Mouse (Mus musculus) mouse trophoblast stem cell (cell line): ENCODE measurements around the gene Pxn.
"Not testable (repeated sequence)": the region's sequence is repeated elsewhere in the genome, so short reads cannot be mapped to it uniquely, and the experiment has no call there.

Source experiments
- in situ Hi-C, 2 experiments: fragments of 300-500 bp; cut with MseI, MboI; formaldehyde crosslinking; loops; 2 replicates in 1 of 2; 3 replicates in 1 of 2; pipeline ENCODE4 v1.15.1; 2025

The Pxn gene

DNA sequence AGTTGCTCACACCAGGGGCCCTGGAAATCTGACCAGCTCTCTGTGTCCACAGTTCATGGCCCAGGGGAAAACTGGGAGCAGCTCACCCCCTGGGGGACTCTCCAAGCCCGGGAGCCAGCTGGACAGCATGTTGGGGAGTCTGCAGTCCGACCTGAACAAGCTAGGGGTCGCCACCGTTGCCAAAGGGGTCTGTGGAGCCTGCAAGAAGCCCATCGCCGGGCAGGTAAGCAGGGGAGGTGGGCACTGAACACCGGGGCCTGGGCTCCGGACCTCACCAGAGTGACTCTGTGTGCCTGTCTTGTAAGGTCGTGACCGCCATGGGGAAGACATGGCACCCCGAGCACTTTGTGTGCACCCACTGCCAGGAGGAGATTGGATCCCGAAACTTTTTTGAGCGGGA, 45.3 kb downstream of the Pxn start:
- in situ Hi-C loops, result no loop called here

DNA sequence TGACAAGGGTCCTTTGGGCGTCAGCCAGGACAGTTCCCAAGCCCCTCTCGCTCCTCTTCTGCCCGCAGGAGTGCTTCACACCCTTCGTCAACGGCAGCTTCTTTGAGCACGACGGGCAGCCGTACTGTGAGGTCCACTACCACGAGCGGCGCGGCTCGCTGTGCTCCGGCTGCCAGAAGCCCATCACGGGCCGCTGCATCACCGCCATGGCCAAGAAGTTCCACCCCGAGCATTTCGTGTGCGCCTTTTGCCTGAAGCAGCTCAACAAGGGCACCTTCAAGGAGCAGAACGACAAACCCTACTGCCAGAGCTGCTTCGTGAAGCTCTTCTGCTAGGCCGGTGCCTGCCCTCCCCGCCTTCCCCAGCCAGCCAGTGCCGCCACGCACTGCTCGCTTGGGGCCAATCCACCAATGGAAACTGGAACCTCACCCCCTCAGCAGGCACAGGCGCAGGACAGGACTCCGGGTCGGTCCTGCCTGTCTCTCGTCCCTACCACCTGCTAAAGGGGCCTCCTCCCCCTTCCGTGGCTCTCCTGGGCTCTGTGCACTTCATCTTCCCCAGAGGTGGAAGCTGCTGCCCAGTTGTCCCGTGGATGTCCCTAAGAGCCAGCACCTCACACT, 47.4 kb downstream of the Pxn start:
- in situ Hi-C loops, result no loop called here

DNA sequence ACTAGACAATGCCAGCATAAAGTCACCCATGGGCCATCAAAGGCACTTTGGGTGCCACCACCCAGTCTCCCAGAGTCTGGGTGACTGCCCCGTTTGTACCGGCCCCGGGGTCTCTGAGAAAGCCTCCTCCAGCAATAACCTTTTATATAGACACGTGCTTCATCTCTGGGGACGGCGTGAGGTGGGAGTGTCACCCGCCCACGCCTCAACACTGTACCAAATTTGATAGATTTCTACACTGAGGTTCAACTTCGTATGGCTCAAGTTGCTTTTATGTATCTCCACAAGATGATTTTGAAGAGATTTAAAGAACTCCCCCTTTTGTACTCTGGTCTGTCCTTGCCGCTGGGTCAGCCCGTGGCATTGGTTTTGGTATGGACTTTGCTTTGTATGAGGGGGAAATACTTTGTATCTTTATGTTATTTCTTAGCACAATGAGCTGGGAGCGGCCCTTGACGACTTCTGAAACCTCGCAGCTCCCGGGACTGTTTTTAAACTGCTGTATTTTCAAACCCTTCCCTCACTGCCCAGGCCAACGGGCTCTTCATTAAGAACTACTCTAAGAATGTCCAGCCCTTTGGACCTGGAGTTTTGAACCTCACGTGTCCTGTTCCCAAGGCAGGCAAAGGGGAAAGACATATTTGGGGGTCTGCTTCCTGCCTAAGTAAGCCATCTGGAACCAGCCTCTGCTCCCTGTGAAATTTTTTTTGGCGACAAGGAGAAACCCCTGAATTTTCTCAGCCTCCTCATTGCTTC, 48.2 kb downstream of the Pxn start:
- in situ Hi-C loops, result no loop called here

DNA sequence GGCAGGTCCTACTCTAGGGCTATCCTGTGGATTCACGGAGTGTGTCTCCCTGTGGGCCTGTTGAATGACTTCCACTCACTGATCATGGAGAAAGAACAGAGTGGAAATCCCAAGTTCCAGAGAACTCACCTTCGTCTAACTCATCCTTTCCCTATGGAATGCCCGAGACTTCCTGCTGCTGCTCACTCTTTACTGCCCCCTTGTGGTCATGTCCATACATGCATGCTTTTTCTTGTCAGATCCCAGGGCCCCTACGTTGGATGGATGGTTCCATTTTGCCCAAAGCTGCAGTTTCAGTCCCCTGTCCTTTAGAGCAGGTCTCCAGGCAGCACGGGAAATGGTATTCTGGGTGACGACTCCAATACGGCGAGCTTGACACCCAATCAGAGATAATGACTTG, 49.7 kb downstream of the Pxn start:
- in situ Hi-C loops, result no loop called here

DNA sequence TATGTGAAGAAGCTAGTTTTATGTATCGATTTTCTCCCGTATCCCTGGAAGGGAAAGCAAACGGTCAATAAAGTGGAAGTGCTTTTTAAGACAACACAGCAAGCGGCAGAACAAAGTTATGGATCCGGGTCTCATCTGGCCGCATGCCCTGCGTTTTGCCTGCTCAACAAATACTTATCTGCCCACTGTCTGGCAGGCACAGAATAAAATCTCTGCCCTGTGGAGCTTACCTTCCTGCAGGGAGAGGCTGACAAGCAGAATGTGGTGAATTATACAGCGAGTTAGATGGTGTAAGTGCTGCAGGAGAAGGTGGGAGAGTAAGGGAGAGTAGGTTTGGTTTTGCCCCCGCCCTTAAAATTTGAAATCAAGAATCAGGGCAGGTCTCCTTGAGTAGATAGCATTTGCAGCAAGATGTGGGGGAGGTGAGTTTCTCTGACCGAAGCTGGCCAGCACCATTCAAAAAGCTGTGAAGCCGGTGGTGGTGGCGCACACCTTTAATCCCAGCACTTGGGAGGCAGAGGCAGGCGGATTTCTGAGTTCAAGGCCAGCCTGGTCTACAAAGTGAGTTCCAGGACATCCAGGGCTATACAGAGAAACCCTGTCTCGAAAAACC, 51.8 kb downstream of the Pxn start:
- in situ Hi-C loops, result no loop called here

DNA sequence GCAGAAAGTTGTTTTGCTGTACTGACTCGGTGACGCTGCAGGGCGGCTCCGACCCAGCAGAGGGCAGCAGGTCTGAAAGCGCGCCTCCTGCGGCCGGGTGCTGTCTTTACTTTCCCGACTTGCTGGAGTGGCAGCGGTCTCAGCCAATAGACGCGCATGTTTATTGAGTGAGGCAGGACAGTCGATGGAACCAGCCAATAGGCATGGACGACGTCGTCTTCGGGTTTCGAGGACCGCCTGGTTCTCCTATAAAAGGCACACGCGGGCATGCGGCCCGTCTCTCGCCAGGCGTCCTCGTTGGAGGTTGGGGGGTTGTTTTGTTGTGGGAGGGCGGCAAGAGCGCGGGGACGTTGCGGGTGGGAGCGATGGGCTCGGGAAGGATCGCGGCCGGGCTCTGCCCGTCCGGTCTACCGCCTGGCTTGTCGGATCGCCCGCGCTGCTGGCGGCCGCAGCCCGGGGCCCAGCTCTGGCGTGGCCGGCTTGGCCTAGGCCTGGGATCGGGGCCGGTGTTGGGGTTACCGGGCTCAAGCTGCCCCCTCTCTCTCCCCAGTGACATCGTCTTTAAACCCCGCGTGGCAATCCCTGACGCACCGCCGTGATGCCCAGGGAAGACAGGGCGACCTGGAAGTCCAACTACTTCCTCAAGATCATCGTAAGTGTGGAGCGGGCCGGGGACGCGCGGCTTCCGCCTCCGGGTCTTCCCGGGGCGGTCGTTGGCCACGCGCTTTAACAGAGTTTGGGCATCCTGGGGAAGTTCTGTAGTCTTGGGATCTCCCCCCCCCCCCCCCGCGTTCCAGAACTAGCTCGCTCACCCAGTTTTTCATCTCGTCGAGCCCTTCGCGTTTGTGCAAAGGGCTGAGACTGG, 53.0 kb downstream of the Pxn start, which contains the start of gene Rplp0:
Gene Rplp0, plus strand, starts transcription at position 231 of the 865 bp plus-strand sequence.
- in situ Hi-C loops, result no loop called here

DNA sequence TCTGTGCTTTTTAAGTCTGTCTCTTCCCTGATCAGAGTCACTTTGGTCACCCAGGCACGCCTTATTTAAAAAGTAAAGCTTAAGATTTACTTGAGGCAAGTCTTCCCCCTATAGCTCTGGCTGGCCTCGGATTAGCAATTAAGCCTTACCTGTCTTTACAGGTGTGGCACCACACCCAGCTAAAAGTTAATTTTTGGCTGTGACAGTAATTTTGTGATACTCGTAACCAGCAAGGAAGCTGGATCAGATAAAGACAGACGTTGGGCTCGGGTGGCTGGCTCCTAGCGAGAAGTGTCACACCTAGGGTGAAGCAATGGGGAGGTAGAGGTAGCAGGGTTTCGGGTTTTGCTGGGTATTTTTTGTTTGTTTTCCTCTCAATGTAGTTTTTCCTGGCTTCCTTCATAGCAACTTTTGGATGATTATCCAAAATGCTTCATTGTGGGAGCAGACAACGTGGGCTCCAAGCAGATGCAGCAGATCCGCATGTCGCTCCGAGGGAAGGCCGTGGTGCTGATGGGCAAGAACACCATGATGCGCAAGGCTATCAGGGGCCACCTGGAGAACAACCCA, 53.9 kb downstream of the Pxn start:
- in situ Hi-C loops, result no loop called here

DNA sequence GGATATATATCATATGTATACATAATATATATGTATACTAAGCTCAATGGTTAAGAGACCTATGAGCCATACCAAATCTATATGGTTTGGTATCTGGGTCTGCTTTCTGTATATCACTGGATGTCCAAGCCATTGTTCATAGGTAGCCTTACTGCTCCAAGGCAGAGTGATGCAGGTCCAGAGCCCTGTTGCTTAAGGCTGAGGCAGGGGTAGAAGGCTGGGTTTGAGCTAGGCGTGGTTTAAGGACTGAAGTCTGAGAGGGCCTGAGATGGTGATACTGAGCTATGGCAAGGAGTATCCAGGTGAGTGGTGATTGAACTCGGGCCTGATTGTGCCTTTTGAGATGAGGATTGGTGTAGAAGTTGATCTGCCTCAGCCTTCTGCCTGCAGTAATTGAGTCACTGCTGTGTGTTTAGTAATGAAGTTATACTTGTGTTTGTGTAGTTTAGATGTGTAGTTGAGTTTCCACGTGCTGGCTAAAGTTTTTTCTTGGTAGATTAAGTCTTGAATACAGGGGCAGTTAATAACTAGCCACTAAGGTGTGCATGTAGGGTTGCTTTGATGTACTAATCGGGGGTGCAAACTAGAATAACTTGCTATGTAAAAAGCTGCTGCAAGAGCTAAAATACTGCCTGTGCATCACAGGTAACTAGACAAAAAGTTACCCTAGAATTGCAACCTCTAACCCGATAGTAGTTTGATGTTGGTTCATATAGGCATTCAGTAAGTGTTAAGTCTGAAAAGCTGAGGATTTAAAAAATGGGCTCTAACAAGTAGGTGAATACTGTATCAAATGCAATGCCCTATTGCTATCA, 57.5 kb downstream of the Pxn start:
- in situ Hi-C loops, result no loop called here

DNA sequence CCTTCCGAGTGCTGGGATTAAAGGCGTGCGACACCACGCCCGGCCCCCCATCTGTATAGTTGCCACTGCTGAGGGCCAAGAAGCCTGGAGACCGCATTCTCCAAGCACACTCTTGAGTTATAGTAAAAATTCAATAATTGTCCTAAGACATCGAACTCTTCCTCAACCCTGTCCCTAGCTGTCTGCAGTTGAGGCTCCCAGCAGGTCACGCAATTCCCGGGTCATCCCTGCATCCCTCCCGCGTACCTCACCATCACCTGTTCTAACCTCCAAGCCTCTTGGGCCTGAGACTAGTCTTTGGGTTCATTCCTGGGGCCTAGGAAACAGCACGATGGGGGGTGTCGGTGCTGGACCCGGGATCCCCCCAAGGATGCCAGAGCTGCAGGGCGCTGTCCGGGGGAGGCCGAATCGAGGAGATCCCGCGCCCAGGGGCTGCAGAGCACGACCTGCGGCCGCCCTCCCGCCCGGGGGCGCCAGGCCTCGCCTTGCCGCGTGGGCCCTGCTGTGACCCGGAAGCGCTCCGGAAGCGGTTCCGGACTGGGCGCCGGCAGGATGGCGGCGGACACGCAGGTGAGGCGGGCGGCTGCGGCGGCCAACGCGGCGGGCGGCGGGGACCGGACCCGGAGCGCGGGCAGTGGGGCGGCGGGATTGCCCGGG, 58.4 kb downstream of the Pxn start, which contains the start of gene Gcn1l1:
Gene Gcn1l1, plus strand, starts transcription at position 518 of the 657 bp plus-strand sequence.
- in situ Hi-C loops, result no loop called here

DNA sequence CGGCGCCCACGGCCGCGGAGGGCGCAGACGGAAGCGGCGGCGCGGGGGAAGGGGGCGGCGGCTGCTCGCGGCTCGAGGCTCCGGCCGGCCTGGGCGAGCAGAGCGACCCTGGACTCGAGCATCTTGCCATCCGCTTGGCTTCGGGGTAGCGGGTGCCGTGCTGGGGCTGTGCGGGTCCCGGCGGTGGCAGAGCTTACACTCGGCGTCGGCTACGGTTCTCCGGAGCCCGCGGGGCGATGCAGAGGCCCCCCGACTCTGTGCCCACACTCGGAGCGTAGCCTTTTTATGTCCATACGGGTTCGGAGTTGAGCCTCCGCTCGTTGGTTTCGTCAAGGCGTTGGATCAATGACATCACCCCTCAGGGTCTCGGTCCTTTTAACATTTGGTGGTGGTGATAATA, 58.9 kb downstream of the Pxn start:
- in situ Hi-C loops, result no loop called here

DNA sequence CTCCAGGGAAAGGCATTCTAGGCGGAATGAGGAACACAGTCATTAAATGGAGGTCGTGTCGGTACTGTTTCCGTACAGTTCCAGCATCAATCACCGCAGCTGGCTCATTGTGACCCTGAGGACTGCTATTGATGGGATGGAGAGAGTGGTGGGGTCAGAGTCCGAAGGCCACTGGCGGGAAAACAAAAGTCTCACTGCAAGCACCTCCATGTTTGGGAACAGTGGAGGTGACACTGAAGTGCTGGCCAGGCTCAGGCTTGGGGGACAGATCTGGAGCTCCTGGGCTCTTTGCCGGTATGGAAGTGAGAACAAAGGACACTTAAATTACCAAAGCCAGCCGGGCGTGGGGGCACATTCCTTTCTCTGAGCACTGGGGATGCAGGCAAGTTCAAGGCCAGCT, 62.2 kb downstream of the Pxn start:
- in situ Hi-C loops, result no loop called here

DNA sequence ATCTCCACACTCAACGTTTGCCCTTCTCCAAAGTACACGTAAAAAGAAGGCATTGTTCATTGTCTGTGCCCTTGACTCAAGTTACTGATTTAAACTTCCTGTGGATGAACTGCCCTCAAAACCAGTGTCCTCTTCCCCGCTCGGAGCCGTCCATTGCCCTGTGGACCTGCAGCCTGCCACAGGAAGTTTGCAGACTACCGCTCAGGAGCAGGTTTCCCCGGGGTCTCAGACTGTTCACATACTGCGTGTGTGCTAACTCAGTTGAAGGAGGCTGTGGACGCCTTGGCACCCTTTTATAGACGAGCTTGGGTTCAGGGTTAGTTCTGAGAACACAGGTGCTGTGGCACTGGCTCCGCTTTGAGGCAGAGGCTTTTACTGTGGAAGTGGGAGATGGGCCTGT, 62.8 kb downstream of the Pxn start:
- in situ Hi-C loops, result no loop called here

DNA sequence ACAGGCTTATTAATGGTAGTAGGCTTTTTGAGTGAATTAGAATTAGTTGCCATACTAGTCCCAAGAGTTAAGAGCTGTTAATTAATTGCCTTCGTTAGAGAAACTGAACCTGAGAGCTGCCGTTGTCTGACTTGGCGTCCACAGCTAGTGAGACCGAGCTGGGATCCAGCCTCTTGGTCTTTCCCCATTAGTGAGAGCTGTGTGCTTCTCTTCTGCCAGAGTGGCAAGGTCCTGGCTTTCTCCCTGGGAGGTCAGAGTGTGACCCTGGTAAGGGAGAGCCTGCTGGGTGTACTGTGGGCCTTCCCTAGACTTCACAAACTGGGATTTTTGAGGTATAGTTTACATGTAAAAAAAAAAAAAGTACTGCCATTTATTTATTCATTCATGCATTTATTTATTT, 63.2 kb downstream of the Pxn start:
- in situ Hi-C loops, result no loop called here

DNA sequence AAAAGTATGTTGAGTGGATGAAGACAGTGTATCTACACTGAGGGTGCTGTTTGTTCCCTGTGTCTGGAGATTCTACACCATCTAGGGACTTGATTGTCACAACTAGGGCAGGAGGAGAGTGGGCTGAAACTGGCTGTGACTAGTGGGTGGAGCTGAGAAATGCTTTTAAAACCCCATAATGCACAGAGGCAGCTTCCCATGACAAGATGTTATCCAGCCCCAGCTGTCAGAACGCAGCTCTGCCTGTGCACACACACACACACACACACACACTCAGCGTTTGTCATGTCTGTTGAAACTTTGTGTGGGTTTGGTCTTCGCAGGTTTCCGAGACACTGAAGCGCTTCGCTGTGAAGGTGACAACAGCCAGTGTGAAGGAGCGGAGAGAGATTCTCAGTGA, 64.6 kb downstream of the Pxn start:
- in situ Hi-C loops, result no loop called here

DNA sequence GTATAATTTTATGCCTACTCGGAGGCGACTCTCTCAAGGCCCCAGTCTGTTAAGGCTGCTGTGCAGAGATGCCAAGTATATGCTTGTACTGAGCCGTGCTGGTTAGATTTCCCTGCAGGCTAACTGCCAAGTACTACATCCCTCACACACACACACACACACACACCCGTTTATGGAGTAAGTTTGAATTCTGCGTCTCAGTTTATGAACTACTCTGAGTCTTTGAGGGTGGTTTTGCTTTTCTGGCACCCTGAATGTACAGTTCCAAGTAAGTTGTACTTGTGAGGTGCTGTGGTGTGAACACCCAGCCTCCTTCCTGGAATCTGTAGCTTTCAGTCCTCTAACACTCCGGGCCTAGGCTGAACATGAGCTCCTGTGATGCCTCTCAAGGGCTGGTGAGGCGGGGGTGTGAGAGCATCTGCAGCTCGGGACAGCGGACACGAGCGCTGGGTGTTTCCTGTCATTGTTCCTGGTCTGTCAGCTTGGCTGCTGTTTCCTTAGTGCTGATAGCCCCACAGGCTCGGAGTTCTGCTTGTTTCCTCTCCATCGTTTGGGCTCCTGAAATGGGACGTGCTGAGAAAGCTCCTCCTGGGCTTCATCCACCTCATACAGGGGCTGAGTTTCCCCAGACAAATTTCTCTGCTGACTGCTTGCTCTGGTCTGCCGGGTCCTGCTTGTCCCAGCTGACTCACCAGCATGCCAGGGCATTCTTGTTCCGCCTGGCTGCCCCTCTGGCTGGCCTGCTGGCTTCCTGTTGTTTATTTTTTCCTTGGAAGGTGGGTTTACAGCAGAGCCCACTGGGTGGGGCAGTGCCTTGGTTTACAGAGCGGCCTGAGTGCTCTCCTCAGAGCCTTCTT, 66.4 kb downstream of the Pxn start:
- in situ Hi-C loops, result no loop called here

DNA sequence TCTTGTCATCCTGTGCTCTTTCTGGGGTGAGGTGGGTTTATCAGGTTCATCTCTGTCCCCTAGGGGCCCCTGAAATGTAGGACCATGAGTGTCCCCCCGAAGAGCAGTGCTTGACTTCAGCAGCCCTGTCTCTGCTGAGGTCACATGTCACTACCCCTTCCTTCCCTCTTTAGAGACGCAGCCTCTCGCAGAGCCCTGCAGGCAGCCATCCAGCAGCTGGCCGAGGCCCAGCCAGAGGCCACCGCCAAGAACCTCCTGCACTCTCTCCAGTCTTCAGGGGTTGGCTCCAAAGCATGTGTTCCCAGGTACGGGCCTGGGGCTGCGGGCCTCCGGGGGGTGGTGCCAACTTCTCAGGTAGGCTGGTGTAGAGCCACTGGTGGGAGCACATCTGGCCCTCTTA, 68.5 kb downstream of the Pxn start:
- in situ Hi-C loops, result no loop called here

DNA sequence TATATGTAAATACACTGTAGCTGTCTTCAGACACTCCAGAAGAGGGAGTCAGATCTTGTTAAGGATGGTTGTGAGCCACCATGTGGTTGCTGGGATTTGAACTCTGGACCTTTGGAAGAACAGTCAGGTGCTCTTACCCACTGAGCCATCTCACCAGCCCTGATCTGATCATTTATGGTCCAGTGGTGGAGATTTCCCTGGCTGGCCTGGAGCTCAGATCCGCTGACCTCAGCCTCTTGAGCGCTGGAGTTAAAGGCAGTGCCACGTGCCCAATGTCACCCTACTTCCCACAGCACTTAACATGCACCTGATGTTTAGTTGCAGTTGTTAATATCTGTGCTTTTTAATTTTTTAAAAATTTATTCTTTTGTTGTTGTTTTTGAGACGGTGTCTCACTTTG, 71.2 kb downstream of the Pxn start:
- in situ Hi-C loops, result not testable (repeated sequence)

DNA sequence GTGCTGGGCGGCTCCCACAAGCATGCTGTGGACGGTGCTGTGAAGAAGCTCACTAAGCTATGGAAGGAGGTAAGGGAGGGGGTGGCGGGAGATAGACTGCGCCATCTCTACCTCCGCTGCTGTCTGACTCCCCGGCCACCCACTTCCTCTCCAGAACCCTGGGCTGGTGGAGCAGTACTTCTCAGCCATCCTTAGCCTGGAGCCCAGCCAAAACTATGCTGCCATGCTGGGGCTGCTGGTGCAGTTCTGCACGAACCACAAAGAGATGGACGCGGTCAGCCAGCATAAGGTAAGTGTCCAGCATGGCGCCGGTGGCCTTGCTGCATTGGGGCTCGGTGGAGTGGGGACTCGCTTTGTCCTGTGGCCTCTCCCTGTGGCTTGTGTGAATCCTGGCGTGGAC, 72.4 kb downstream of the Pxn start:
- in situ Hi-C loops, result no loop called here

DNA sequence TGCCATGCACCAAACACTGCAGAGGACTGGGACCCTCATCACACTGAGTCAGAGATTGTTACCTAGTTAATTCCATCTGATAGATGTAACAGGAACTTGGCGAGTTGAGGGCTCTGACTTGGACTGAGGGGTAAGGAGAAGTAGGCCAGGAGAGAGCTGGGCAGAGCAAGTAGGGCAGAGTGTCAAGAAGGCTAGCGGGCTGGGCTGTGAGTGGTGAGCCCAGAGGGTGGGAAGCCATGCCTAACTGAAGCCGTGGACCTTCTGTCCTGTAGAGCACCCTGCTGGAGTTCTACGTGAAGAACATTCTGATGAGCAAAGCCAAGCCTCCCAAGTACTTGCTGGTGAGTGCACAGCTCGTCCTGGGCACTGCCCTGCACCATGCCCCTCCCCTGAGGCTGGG, 72.9 kb downstream of the Pxn start:
- in situ Hi-C loops, result no loop called here
